Mouse (Mus musculus) midbrain, embryonic 13.5 days (tissue): ENCODE measurements around the gene Prkaa1. TPM values are rescaled to one million over a fixed set of nuclear protein-coding genes. Genes with fewer than 3 reads are reported as not detected.

ENCODE experiments used
- ATAC-seq: fragments of 200-750 bp; cut with Nextera tagmentation; 2 replicates; pipeline ENCODE4 v1.8.0; 2017; ENCODE audit warnings: mild to moderate bottlenecking, moderate TSS enrichment, moderate library complexity
- H3K27ac ChIP-seq: fragments of 300-500 bp; sonication (generic); 2 replicates; pipeline ENCODE4 v1.5.1; 2015; ENCODE audit warnings: inconsistent platforms, mild to moderate bottlenecking, moderate library complexity
- H3K27me3 ChIP-seq: fragments of 300-500 bp; sonication (generic); 2 replicates; pipeline ENCODE4 v1.6.1; 2015; ENCODE audit warnings: mild to moderate bottlenecking, inconsistent platforms
- H3K36me3 ChIP-seq: fragments of 300-500 bp; sonication (generic); 2 replicates; pipeline ENCODE4 v1.6.1; 2015; ENCODE audit warnings: mild to moderate bottlenecking, inconsistent platforms
- H3K4me1 ChIP-seq: fragments of 300-500 bp; sonication (generic); replicated peaks from 2 replicates; pipeline ENCODE4 v1.6.1; 2015; ENCODE audit warnings: inconsistent platforms
- H3K4me2 ChIP-seq: fragments of 300-500 bp; sonication (generic); replicated peaks from 2 replicates; pipeline ENCODE4 v1.6.1; 2015; ENCODE audit warnings: moderate library complexity, mild to moderate bottlenecking, inconsistent platforms
- H3K4me3 ChIP-seq: fragments of 300-500 bp; sonication (generic); replicated peaks from 2 replicates; pipeline ENCODE4 v1.5.1; 2015; ENCODE audit warnings: mild to moderate bottlenecking, inconsistent platforms
- H3K9ac ChIP-seq: fragments of 300-500 bp; sonication (generic); replicated peaks from 2 replicates; pipeline ENCODE4 v1.6.1; 2015; ENCODE audit warnings: mild to moderate bottlenecking, inconsistent platforms
- H3K9me3 ChIP-seq: fragments of 300-500 bp; sonication (generic); 2 replicates; pipeline ENCODE4 v1.6.1; 2016; ENCODE audit warnings: mild to moderate bottlenecking, inconsistent platforms
- WGBS: fragments of 180-500 bp; shearing (Covaris S2); methylation state at CpG from one replicate; pipeline ENCODE4 v1.1.7; 2015; 5-methylcytosine and 5-hydroxymethylcytosine counted together
- polyA plus RNA-seq: library from polyadenylated mRNA; unstranded; fragments of >200 nt; fragmentation: Nextera tagmentation; extraction: Ambion mirVana; gene quantifications from 2 replicates; pipeline ENCODE4 v1.2.1, GENCODE M21; 2015

Prkaa1 gene
- polyA plus RNA-seq, 1 experiment from 2014 or later, result 13.4 TPM

GRCm38 (mm10) chr15:5152171-5152570, 8.5 kb downstream of the Prkaa1 start:
- H3K27me3 ChIP-seq, result no peaks in the 10 kb centered on the region
- no peak overlapping the region for H3K4me3 ChIP-seq
- no peaks in the 10 kb centered on the region for H3K36me3 ChIP-seq
- H3K27ac ChIP-seq, result no peak overlapping the region
- 95% methylated on average over 6 of the region's 6 CpGs for WGBS
- no peaks in the 10 kb centered on the region for H3K9me3 ChIP-seq
- ATAC-seq, result no peak
- H3K9ac ChIP-seq, result no peak overlapping the region
- peaks cover 10% of the 10 kb centered on the region for H3K4me1 ChIP-seq
- no peak overlapping the region for H3K4me2 ChIP-seq

- Histone ChIP-seq H3K4me1 (peaks cover 10% of the 10 kb centered on the region), H3K4me3 (no peak overlapping the region), H3K27me3 (no peaks in the 10 kb centered on the region), H3K9ac (no peak overlapping the region), H3K36me3 (no peaks in the 10 kb centered on the region), H3K4me2 (no peak overlapping the region), H3K27ac (no peak overlapping the region), H3K9me3 (no peaks in the 10 kb centered on the region)
- WGBS, result 88% methylated on average over 9 of the region's 9 CpGs
- no peak for ATAC-seq
Observed at GRCm38 (mm10) chr15:5154621-5155020, 11.0 kb downstream of the Prkaa1 start.

GRCm38 (mm10) chr15:5155093-5155492, 11.4 kb downstream of the Prkaa1 start:
- WGBS, result 66% methylated on average over 5 of the region's 5 CpGs
- H3K9me3 ChIP-seq, result no peaks in the 10 kb centered on the region
- ATAC-seq, result no peak

GRCm38 (mm10) chr15:5156355-5156754, 12.7 kb downstream of the Prkaa1 start:
- Histone ChIP-seq H3K9me3 (no peaks in the 10 kb centered on the region), H3K9ac (no peak overlapping the region), H3K27me3 (no peaks in the 10 kb centered on the region), H3K4me2 (no peak overlapping the region), H3K4me3 (no peak overlapping the region), H3K4me1 (peaks cover 10% of the 10 kb centered on the region), H3K27ac (no peak overlapping the region), H3K36me3 (peaks cover 6% of the 10 kb centered on the region; the same call in 1 of the 2 replicates)
- 87% methylated on average over 4 of the region's 4 CpGs for WGBS
- ATAC-seq, result no peak

More at GRCm38 (mm10) chr15:5155093-5155492, 11.4 kb downstream of the Prkaa1 start:
- Histone ChIP-seq H3K27ac (no peak overlapping the region), H3K27me3 (no peaks in the 10 kb centered on the region), H3K4me2 (no peak overlapping the region), H3K4me3 (no peak overlapping the region), H3K9ac (no peak overlapping the region), H3K36me3 (no peaks in the 10 kb centered on the region), H3K4me1 (peaks cover 10% of the 10 kb centered on the region)

GRCm38 (mm10) chr15:5157386-5157785, 13.7 kb downstream of the Prkaa1 start:
- Histone ChIP-seq H3K9ac (no peak overlapping the region), H3K27ac (no peak overlapping the region), H3K4me1 (peaks cover 10% of the 10 kb centered on the region), H3K4me2 (no peak overlapping the region), H3K36me3 (peaks cover 12% of the 10 kb centered on the region), H3K9me3 (no peaks in the 10 kb centered on the region), H3K27me3 (no peaks in the 10 kb centered on the region), H3K4me3 (no peak overlapping the region)
- WGBS, result 81% methylated on average over 1 of the region's 1 CpGs
- no peak for ATAC-seq

- H3K9me3 ChIP-seq, result no peaks in the 10 kb centered on the region
- peaks cover 10% of the 10 kb centered on the region for H3K4me1 ChIP-seq
- WGBS, result 86% methylated on average over 6 of the region's 6 CpGs
- H3K4me2 ChIP-seq, result no peak overlapping the region
- no peak for ATAC-seq
- H3K27ac ChIP-seq, result no peak overlapping the region
- H3K36me3 ChIP-seq, result peaks cover 25% of the 10 kb centered on the region
- no peak overlapping the region for H3K4me3 ChIP-seq
- H3K9ac ChIP-seq, result no peak overlapping the region
- no peaks in the 10 kb centered on the region for H3K27me3 ChIP-seq
Observed at GRCm38 (mm10) chr15:5158827-5159226, 15.2 kb downstream of the Prkaa1 start.

- Histone ChIP-seq H3K27ac (no peak overlapping the region), H3K4me3 (no peak overlapping the region), H3K27me3 (no peaks in the 10 kb centered on the region), H3K4me1 (no peaks in the 10 kb centered on the region), H3K9me3 (no peaks in the 10 kb centered on the region), H3K9ac (no peak overlapping the region), H3K4me2 (no peak overlapping the region), H3K36me3 (peaks cover 56% of the 10 kb centered on the region)
- ATAC-seq, result no peak
- 89% methylated on average over 12 of the region's 12 CpGs for WGBS
Observed at GRCm38 (mm10) chr15:5165121-5165773, 21.6 kb downstream of the Prkaa1 start.

- Histone ChIP-seq H3K4me3 (no peak overlapping the region), H3K36me3 (peaks cover 64% of the 10 kb centered on the region), H3K9ac (no peak overlapping the region), H3K4me1 (no peaks in the 10 kb centered on the region), H3K27me3 (no peaks in the 10 kb centered on the region), H3K27ac (no peak overlapping the region), H3K4me2 (no peak overlapping the region), H3K9me3 (no peaks in the 10 kb centered on the region)
- no peak for ATAC-seq
- WGBS, result 92% methylated on average over 12 of the region's 12 CpGs
Observed at GRCm38 (mm10) chr15:5173217-5173820, 29.7 kb downstream of the Prkaa1 start.

GRCm38 (mm10) chr15:5184668-5185330, 41.1 kb downstream of the Prkaa1 start:
- H3K27ac ChIP-seq, result peak overlapping the region; percentile 85
- H3K9ac ChIP-seq, result peak overlapping the region; percentile 81
- H3K4me3 ChIP-seq, result peak overlapping the region; percentile 89
- H3K36me3 ChIP-seq, result no peaks in the 10 kb centered on the region
- H3K4me1 ChIP-seq, result peaks cover 22% of the 10 kb centered on the region
- ATAC-seq, result peak; percentile 71
- H3K27me3 ChIP-seq, result no peaks in the 10 kb centered on the region
- no peaks in the 10 kb centered on the region for H3K9me3 ChIP-seq
- WGBS, result 48% methylated on average over 10 of the region's 11 CpGs
- H3K4me2 ChIP-seq, result peak overlapping the region; percentile 73

GRCm38 (mm10) chr15:5185366-5186292, 42.0 kb downstream of the Prkaa1 start, which contains the start of gene Ttc33:
Ttc33 (plus strand) TSS chr15:5185525.
- under 1% methylated on average over 55 of the region's 55 CpGs for WGBS

GRCm38 (mm10) chr15:5186293-5186675, 42.6 kb downstream of the Prkaa1 start:
- peak overlapping the region; percentile 81 for H3K9ac ChIP-seq
- H3K27me3 ChIP-seq, result no peaks in the 10 kb centered on the region
- ATAC-seq, result peak; percentile 3
- H3K27ac ChIP-seq, result peak overlapping the region; percentile 85
- peak overlapping the region; percentile 89 for H3K4me3 ChIP-seq
- H3K36me3 ChIP-seq, result peaks cover 7% of the 10 kb centered on the region
- H3K9me3 ChIP-seq, result no peaks in the 10 kb centered on the region
- H3K4me2 ChIP-seq, result peak overlapping the region; percentile 73
- peaks cover 22% of the 10 kb centered on the region for H3K4me1 ChIP-seq
- WGBS, result 40% methylated on average over 10 of the region's 10 CpGs

More at GRCm38 (mm10) chr15:5185366-5186292, 42.0 kb downstream of the Prkaa1 start, which contains the start of gene Ttc33:
- Histone ChIP-seq H3K27me3 (no peaks in the 10 kb centered on the region), H3K4me3 (peak within 1 kb of the TSS; percentile 89), H3K27ac (peak within 1 kb of the TSS; percentile 85), H3K9me3 (no peaks in the 10 kb centered on the region), H3K4me2 (peak within 1 kb of the TSS; percentile 73), H3K36me3 (peaks cover 6% of the 10 kb centered on the region; the same call in 1 of the 2 replicates), H3K4me1 (peaks cover 22% of the 10 kb centered on the region), H3K9ac (peak within 1 kb of the TSS; percentile 81)
- ATAC-seq, result peak; percentile 95
